Mouse (Mus musculus) neural tube, embryonic 13.5 days (tissue): ENCODE measurements around the gene Fbxl17. TPM values are rescaled to one million over a fixed set of nuclear protein-coding genes. Genes with fewer than 3 reads are reported as not detected.

Source experiments
- ATAC-seq: fragments of 200-750 bp; cut with Nextera tagmentation; 2 replicates; pipeline ENCODE4 v1.8.0; 2017; ENCODE audit warnings: low read depth, mild to moderate bottlenecking, moderate TSS enrichment, moderate library complexity
- H3K27ac ChIP-seq: fragments of 300-500 bp; sonication (generic); replicated peaks from 2 replicates; pipeline ENCODE4 v1.5.1; 2015; ENCODE audit warnings: moderate library complexity, mild to moderate bottlenecking, inconsistent platforms
- H3K27me3 ChIP-seq: fragments of 300-500 bp; sonication (generic); 2 replicates; pipeline ENCODE4 v1.6.1; 2015; ENCODE audit warnings: mild to moderate bottlenecking, inconsistent platforms
- H3K36me3 ChIP-seq: fragments of 300-500 bp; sonication (generic); 2 replicates; pipeline ENCODE4 v1.6.1; 2015; ENCODE audit warnings: mild to moderate bottlenecking, inconsistent platforms
- H3K4me1 ChIP-seq: fragments of 300-500 bp; sonication (generic); replicated peaks from 2 replicates; pipeline ENCODE4 v1.6.1; 2015; ENCODE audit warnings: inconsistent platforms
- H3K4me2 ChIP-seq: fragments of 300-500 bp; sonication (generic); 2 replicates; pipeline ENCODE4 v1.6.1; 2015; ENCODE audit warnings: inconsistent platforms, mild to moderate bottlenecking, moderate library complexity
- H3K4me3 ChIP-seq: fragments of 300-500 bp; sonication (generic); 2 replicates; pipeline ENCODE4 v1.5.1; 2015; ENCODE audit warnings: mild to moderate bottlenecking, inconsistent platforms
- H3K9ac ChIP-seq: fragments of 300-500 bp; sonication (generic); 2 replicates; pipeline ENCODE4 v1.6.1; 2015; ENCODE audit warnings: moderate library complexity, mild to moderate bottlenecking, inconsistent platforms
- H3K9me3 ChIP-seq: fragments of 300-500 bp; sonication (generic); 2 replicates; pipeline ENCODE4 v1.6.1; 2016; ENCODE audit warnings: inconsistent platforms
- WGBS: fragments of 180-500 bp; shearing (Covaris S2); methylation state at CpG from one replicate; pipeline ENCODE4 v1.1.7; 2015; 5-methylcytosine and 5-hydroxymethylcytosine counted together
- polyA plus RNA-seq: library from polyadenylated mRNA; unstranded; fragments of >200 nt; fragmentation: Nextera tagmentation; extraction: Ambion mirVana; gene quantifications from 2 replicates; pipeline ENCODE4 v1.2.1, GENCODE M21; 2015

The Fbxl17 gene
- polyA plus RNA-seq, 1 experiment from 2014 or later = 9.2 TPM

GRCm38 (mm10) chr17:63143825-63144224 lies 356.0 kb downstream of the Fbxl17 start:
- no peaks in the 10 kb centered on the region for H3K36me3 ChIP-seq
- 34% methylated on average over 7 of the region's 7 CpGs for WGBS
- no peak for ATAC-seq
- peak overlapping the region; percentile 28; the same call in 1 of the 2 replicates for H3K27ac ChIP-seq
- H3K4me3 ChIP-seq = no peak overlapping the region
- peaks cover 40% of the 10 kb centered on the region for H3K4me1 ChIP-seq
- H3K4me2 ChIP-seq = no peak overlapping the region
- no peak overlapping the region for H3K9ac ChIP-seq
- H3K27me3 ChIP-seq = no peaks in the 10 kb centered on the region
- H3K9me3 ChIP-seq = no peaks in the 10 kb centered on the region

- no peak overlapping the region for H3K4me3 ChIP-seq
- H3K36me3 ChIP-seq = peaks cover 4% of the 10 kb centered on the region; the same call in 1 of the 2 replicates
- no peak overlapping the region for H3K4me2 ChIP-seq
- 83% methylated on average over 5 of the region's 5 CpGs for WGBS
- no peak for ATAC-seq
- peaks cover 11% of the 10 kb centered on the region for H3K4me1 ChIP-seq
- no peaks in the 10 kb centered on the region for H3K27me3 ChIP-seq
- no peak overlapping the region for H3K27ac ChIP-seq
- H3K9ac ChIP-seq = no peak overlapping the region
- no peaks in the 10 kb centered on the region for H3K9me3 ChIP-seq
These were observed 365.0 kb downstream of the Fbxl17 start for GRCm38 (mm10) chr17:63134805-63135204.

- Histone ChIP-seq H3K36me3 (no peaks in the 10 kb centered on the region), H3K4me1 (no peaks in the 10 kb centered on the region), H3K9me3 (no peaks in the 10 kb centered on the region), H3K4me3 (no peak overlapping the region), H3K27ac (no peak overlapping the region), H3K9ac (no peak overlapping the region), H3K4me2 (no peak overlapping the region), H3K27me3 (no peaks in the 10 kb centered on the region)
- 60% methylated on average over 2 of the region's 2 CpGs for WGBS
- no peak for ATAC-seq
These were observed 377.4 kb downstream of the Fbxl17 start for GRCm38 (mm10) chr17:63122427-63122826.

GRCm38 (mm10) chr17:63119701-63120100 lies 380.1 kb downstream of the Fbxl17 start:
- H3K9me3 ChIP-seq = no peaks in the 10 kb centered on the region
- no peak overlapping the region for H3K4me3 ChIP-seq
- 87% methylated on average over 3 of the region's 3 CpGs for WGBS
- no peak overlapping the region for H3K9ac ChIP-seq
- H3K27me3 ChIP-seq = no peaks in the 10 kb centered on the region
- H3K4me1 ChIP-seq = no peaks in the 10 kb centered on the region
- no peaks in the 10 kb centered on the region for H3K36me3 ChIP-seq
- ATAC-seq = no peak
- no peak overlapping the region for H3K4me2 ChIP-seq
- H3K27ac ChIP-seq = no peak overlapping the region

GRCm38 (mm10) chr17:63119077-63119476 lies 380.7 kb downstream of the Fbxl17 start:
- Histone ChIP-seq H3K9me3 (no peaks in the 10 kb centered on the region), H3K4me3 (no peak overlapping the region), H3K9ac (no peak overlapping the region), H3K4me1 (no peaks in the 10 kb centered on the region), H3K27me3 (no peaks in the 10 kb centered on the region), H3K4me2 (no peak overlapping the region), H3K36me3 (no peaks in the 10 kb centered on the region), H3K27ac (no peak overlapping the region)
- ATAC-seq = no peak
- WGBS = 64% methylated on average over 7 of the region's 7 CpGs

GRCm38 (mm10) chr17:63117130-63117529 lies 382.7 kb downstream of the Fbxl17 start:
- Histone ChIP-seq H3K9ac (no peak overlapping the region), H3K27ac (no peak overlapping the region), H3K4me3 (no peak overlapping the region), H3K4me2 (no peak overlapping the region), H3K9me3 (no peaks in the 10 kb centered on the region), H3K36me3 (no peaks in the 10 kb centered on the region), H3K27me3 (no peaks in the 10 kb centered on the region), H3K4me1 (no peaks in the 10 kb centered on the region)
- 68% methylated on average over 5 of the region's 5 CpGs for WGBS
- ATAC-seq = no peak

GRCm38 (mm10) chr17:63114399-63115085 lies 385.3 kb downstream of the Fbxl17 start:
- Histone ChIP-seq H3K9ac (no peak overlapping the region), H3K4me3 (no peak overlapping the region), H3K9me3 (no peaks in the 10 kb centered on the region), H3K27ac (no peak overlapping the region), H3K36me3 (no peaks in the 10 kb centered on the region), H3K4me1 (peaks cover 14% of the 10 kb centered on the region), H3K4me2 (no peak overlapping the region), H3K27me3 (no peaks in the 10 kb centered on the region)
- ATAC-seq = no peak
- WGBS = 84% methylated on average over 19 of the region's 19 CpGs

- no peak for ATAC-seq
- H3K36me3 ChIP-seq = no peaks in the 10 kb centered on the region
- WGBS = 90% methylated on average over 5 of the region's 5 CpGs
- H3K9ac ChIP-seq = no peak overlapping the region
- H3K4me2 ChIP-seq = no peak overlapping the region
- peaks cover 21% of the 10 kb centered on the region for H3K4me1 ChIP-seq
- H3K4me3 ChIP-seq = no peak overlapping the region
- H3K27me3 ChIP-seq = no peaks in the 10 kb centered on the region
- no peak overlapping the region for H3K27ac ChIP-seq
- H3K9me3 ChIP-seq = no peaks in the 10 kb centered on the region
These were observed 387.0 kb downstream of the Fbxl17 start for GRCm38 (mm10) chr17:63112826-63113225.

GRCm38 (mm10) chr17:63110994-63111393 lies 388.8 kb downstream of the Fbxl17 start:
- Histone ChIP-seq H3K9me3 (no peaks in the 10 kb centered on the region), H3K4me3 (no peak overlapping the region), H3K27me3 (no peaks in the 10 kb centered on the region), H3K4me1 (peaks cover 33% of the 10 kb centered on the region), H3K27ac (no peak overlapping the region), H3K9ac (no peak overlapping the region), H3K4me2 (no peak overlapping the region), H3K36me3 (no peaks in the 10 kb centered on the region)
- ATAC-seq = no peak
- 21% methylated on average over 6 of the region's 6 CpGs for WGBS

- Histone ChIP-seq H3K4me3 (no peak overlapping the region), H3K9me3 (no peaks in the 10 kb centered on the region), H3K27ac (no peak overlapping the region), H3K36me3 (no peaks in the 10 kb centered on the region), H3K4me1 (peaks cover 33% of the 10 kb centered on the region), H3K9ac (no peak overlapping the region), H3K27me3 (no peaks in the 10 kb centered on the region), H3K4me2 (no peak overlapping the region)
- WGBS = 59% methylated on average over 7 of the region's 7 CpGs
- no peak for ATAC-seq
These were observed 389.5 kb downstream of the Fbxl17 start for GRCm38 (mm10) chr17:63110211-63110755.

- no peaks in the 10 kb centered on the region for H3K36me3 ChIP-seq
- H3K27me3 ChIP-seq = no peaks in the 10 kb centered on the region
- H3K4me2 ChIP-seq = no peak overlapping the region
- no peak overlapping the region for H3K4me3 ChIP-seq
- H3K27ac ChIP-seq = no peak overlapping the region
- 59% methylated on average over 5 of the region's 5 CpGs for WGBS
- no peak for ATAC-seq
- peaks cover 33% of the 10 kb centered on the region for H3K4me1 ChIP-seq
- H3K9me3 ChIP-seq = no peaks in the 10 kb centered on the region
- H3K9ac ChIP-seq = no peak overlapping the region
These were observed 391.8 kb downstream of the Fbxl17 start for GRCm38 (mm10) chr17:63108035-63108434.

- Histone ChIP-seq H3K27ac (0 out of 2 replicates have a peak overlapping the region, but pooled peaks have one; percentile 6), H3K9me3 (no peaks in the 10 kb centered on the region), H3K4me3 (no peak overlapping the region), H3K36me3 (no peaks in the 10 kb centered on the region), H3K4me2 (no peak overlapping the region), H3K9ac (peak overlapping the region; percentile 28; the same call in 1 of the 2 replicates), H3K4me1 (peaks cover 33% of the 10 kb centered on the region), H3K27me3 (no peaks in the 10 kb centered on the region)
- peak; percentile 55; the same call in 1 of the 2 replicates for ATAC-seq
- 47% methylated on average over 4 of the region's 4 CpGs for WGBS
These were observed 392.3 kb downstream of the Fbxl17 start for GRCm38 (mm10) chr17:63107515-63107914.
